Mouse (Mus musculus): Measurements from ENCODE around the gene Plekhm1. TPM values are rescaled to one million over a fixed set of nuclear protein-coding genes. Genes with fewer than 3 reads are reported as not detected.
"Not testable (repeated sequence)": the region's sequence is repeated elsewhere in the genome, so short reads cannot be mapped to it uniquely, and the experiment has no call there.

Gene Plekhm1
- polyA plus RNA-seq, 1 experiment from 2014 or later: 8.4 TPM

DNA sequence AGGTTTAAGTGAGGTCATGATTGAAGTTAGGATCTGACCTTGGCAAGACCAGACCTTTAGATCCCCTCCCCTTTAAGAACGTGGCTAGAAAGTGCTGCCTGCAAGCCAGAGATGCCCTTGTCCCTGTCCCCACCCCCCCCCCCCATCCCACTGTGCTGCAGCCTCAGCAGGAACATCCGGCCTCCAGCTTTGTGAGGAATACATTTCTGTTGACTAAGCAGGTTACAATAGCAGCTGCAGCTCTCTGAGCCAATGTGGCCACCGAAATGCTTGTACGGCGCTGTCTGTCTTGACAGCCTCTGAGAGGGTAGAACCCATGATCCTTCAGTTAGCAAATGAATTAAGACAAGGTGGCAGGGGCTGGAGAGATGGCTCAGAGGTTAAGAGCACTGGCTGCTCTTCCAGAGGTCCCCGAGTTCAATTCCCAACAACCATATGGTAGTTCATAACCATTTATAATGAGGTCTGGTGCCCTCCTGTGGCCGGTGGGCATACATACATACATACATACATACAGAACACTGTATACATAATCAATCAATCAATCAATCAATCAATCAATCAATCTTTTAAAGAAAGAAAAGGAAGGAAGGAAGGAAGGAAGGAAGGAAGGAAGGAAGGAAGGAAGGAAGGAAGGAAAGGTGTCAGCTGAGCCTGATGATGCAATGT, 81.7 kb downstream of the Plekhm1 start:
- Histone ChIP-seq H3K4me3 (no peak overlapping the region), H3K27ac (no peak overlapping the region), H3K36me3 (replicated peaks) (no peaks in the 10 kb centered on the region), H3K4me1 (peaks cover 22% of the 10 kb centered on the region), H3K27me3 (ENCODE audit: poor library complexity, severe bottlenecking) (peaks cover 43% of the 10 kb centered on the region), H3K9me3 (no peaks in the 10 kb centered on the region)
- WGBS: 71% methylated on average over 7 of the region's 7 CpGs
- DNase-seq (ENCODE audit: extremely low spot score, low spot score): no peak

DNA sequence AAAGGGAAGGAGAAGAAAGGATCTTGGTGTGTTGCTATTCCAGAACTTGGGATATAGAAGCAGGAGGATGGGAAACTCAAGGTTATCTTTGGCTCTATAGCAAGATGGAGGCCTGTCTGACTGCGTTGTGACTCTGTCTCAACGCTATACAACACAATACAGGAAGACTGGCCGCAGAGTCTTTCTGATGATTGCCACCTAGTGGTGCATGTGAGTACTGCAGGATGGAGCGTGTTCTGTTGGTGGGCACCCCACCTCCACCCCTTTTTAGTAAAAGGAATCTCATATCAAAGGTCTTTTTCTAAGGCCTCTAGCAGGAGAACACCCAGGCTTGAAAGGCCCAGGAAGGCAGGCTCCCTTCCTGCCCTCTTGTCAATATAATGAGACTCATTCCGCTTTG, 85.5 kb downstream of the Plekhm1 start:
- peaks cover 22% of the 10 kb centered on the region for H3K27me3 ChIP-seq (ENCODE audit: poor library complexity, severe bottlenecking)
- 13% methylated on average over 5 of the region's 5 CpGs for WGBS

DNA sequence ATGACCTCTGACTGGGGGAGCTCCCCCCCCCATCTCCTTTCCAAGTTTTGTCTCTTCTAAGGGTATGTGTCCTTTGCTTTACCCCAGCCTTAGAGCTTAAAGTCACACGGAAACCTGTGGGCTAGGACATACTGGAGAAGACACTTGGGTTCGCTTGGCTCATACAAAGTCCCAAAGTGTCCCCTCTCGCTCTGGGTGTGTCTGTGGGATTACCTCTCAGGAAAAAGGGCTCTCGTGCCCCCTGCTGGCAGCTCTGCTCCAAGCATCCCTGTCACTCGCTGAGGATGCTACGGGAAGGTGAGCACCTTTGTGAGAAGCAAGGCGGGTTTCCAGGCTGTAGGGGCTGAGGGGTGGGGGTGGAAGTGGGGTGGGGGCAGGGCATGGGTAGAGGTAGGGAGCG, 87.3 kb downstream of the Plekhm1 start:
- peaks cover 14% of the 10 kb centered on the region for H3K4me1 ChIP-seq
- H3K9me3 ChIP-seq: no peaks in the 10 kb centered on the region
- WGBS: 17% methylated on average over 8 of the region's 8 CpGs
- peak; percentile 73 for DNase-seq (ENCODE audit: extremely low spot score, low spot score)
- no peaks in the 10 kb centered on the region for H3K36me3 ChIP-seq (replicated peaks)
- H3K4me3 ChIP-seq: no peak overlapping the region
- H3K27ac ChIP-seq: no peak overlapping the region
- H3K27me3 ChIP-seq (ENCODE audit: poor library complexity, severe bottlenecking): peaks cover 19% of the 10 kb centered on the region

More for the DNA sequence above, 85.5 kb downstream of the Plekhm1 start:
- Histone ChIP-seq H3K36me3 (replicated peaks) (no peaks in the 10 kb centered on the region), H3K4me3 (no peak overlapping the region), H3K9me3 (no peaks in the 10 kb centered on the region), H3K4me1 (peaks cover 14% of the 10 kb centered on the region), H3K27ac (no peak overlapping the region)
- DNase-seq (ENCODE audit: extremely low spot score, low spot score): peak; percentile 79

DNA sequence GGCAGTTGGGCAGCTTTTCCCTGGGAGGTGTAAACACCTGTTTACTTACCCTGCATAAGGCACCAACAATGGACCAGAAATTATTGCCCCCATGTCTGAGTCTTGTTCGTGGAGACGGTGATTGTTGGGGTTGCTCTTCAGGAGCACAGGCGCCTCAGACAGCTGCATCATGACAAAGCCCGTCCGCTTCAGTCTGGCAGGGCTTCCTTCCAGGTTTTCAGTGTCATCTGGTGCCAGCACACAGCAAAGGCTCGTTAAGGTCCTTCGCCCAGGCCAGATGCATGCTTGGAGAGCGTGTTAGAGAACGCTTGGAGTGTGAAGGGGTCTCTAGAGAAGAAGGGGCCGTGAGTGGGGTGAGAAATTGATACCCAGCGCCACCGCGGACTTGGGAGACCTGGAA, 87.8 kb downstream of the Plekhm1 start:
- Histone ChIP-seq H3K27me3 (ENCODE audit: poor library complexity, severe bottlenecking) (peaks cover 19% of the 10 kb centered on the region), H3K36me3 (replicated peaks) (no peaks in the 10 kb centered on the region), H3K9me3 (no peaks in the 10 kb centered on the region), H3K4me1 (peaks cover 14% of the 10 kb centered on the region), H3K4me3 (no peak overlapping the region), H3K27ac (no peak overlapping the region)
- no peak for DNase-seq (ENCODE audit: extremely low spot score, low spot score)
- WGBS: 71% methylated on average over 13 of the region's 13 CpGs

DNA sequence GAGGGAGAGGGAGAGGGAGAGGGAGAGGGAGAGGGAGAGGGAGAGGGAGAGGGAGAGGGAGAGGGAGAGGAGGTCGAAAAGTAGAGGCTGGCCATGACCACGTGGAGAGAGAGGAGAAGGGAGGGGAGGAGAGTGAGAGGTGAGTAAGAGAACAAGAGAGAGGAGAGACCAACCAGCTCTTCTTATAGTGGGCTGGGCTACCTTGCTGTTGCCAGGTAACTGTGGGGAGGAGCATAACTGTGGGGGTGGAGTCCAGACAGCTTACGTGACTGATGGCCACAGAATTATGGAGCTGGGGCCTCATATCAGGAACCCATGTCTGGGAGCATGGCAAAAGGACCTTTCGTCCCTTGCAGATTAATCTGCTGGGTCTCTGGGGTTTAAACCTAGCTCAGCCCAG, 89.7 kb downstream of the Plekhm1 start:
- H3K4me1 ChIP-seq: peaks cover 14% of the 10 kb centered on the region
- DNase-seq (ENCODE audit: extremely low spot score, low spot score); H3K27ac ChIP-seq; H3K9me3 ChIP-seq; H3K36me3 ChIP-seq (replicated peaks); H3K4me3 ChIP-seq: not testable (repeated sequence)
- 45% methylated on average over 4 of the region's 4 CpGs for WGBS
- peaks cover 19% of the 10 kb centered on the region for H3K27me3 ChIP-seq (ENCODE audit: poor library complexity, severe bottlenecking)

DNA sequence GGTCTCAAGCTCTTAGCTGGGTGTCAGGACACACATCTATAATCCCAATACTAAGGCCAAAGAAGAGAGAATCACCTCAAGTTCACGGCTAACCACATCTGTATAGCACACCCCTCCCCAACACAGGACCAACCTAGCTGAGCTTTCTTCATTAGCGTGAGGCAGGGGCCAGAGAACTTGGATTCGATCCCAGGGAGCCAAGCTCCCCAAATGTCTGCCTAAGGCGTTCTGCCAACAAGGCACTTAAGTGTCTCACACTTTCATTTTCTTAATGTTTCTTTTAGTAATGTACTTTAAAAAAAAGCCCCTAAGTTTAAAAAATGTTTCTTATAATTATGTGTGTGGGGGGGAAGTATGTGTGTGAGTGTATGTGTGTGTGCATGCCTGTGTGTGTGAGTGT, 91.8 kb downstream of the Plekhm1 start:
- no peak overlapping the region for H3K4me3 ChIP-seq
- WGBS: 83% methylated on average over 4 of the region's 4 CpGs
- no peak overlapping the region for H3K27ac ChIP-seq
- DNase-seq (ENCODE audit: extremely low spot score, low spot score): no peak
- no peaks in the 10 kb centered on the region for H3K9me3 ChIP-seq
- peaks cover 16% of the 10 kb centered on the region for H3K27me3 ChIP-seq (ENCODE audit: poor library complexity, severe bottlenecking)
- no peaks in the 10 kb centered on the region for H3K36me3 ChIP-seq (replicated peaks)
- H3K4me1 ChIP-seq: peaks cover 14% of the 10 kb centered on the region

DNA sequence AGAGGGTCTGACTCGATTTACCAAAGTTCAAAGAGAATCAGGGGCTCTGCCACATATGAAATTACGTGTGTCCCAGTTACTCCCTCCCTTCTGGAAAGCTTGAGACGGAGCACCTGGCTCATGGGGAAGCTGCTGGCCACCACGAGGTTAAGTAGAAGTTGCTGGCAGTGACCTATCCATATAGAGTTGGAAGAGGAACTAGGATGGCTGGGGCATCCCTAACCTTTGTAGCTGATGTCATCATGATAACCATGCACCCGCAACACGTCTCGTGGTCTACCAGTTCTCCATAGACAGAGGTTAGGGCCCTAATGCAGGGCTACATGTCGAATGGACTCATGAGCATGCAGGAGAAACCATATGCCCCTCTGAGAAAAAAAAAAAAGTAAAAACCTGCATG, 92.3 kb downstream of the Plekhm1 start:
- peaks cover 12% of the 10 kb centered on the region for H3K27me3 ChIP-seq (ENCODE audit: poor library complexity, severe bottlenecking)
- WGBS: 86% methylated on average over 8 of the region's 8 CpGs
- H3K4me1 ChIP-seq: peaks cover 13% of the 10 kb centered on the region
- H3K9me3 ChIP-seq: no peaks in the 10 kb centered on the region
- no peaks in the 10 kb centered on the region for H3K36me3 ChIP-seq (replicated peaks)
- no peak for DNase-seq (ENCODE audit: extremely low spot score, low spot score)
- H3K4me3 ChIP-seq: no peak overlapping the region
- H3K27ac ChIP-seq: no peak overlapping the region

DNA sequence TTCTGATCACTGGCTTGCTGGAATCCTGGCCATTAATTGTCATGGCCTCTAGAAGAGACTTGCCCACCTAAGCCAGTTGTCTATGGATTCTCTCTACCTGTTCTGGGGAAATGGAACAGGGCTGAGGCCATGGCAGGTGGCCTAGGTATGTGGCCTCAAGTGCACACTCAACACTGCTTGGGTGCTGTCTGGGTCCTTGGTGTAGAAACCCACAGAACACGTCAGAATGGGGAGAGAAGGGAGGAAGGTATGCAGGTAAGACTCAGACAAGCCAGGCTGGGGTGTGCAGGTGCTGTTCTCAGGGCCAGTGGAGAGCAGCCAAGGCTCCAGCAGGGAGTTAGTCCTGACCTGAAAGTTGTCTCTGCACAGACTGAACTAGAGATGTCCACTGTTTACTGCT, 94.4 kb downstream of the Plekhm1 start:
- 85% methylated on average over 1 of the region's 1 CpGs for WGBS
- no peak for DNase-seq (ENCODE audit: extremely low spot score, low spot score)
- Histone ChIP-seq H3K36me3 (replicated peaks) (no peaks in the 10 kb centered on the region), H3K27me3 (ENCODE audit: poor library complexity, severe bottlenecking) (no peaks in the 10 kb centered on the region), H3K27ac (no peak overlapping the region), H3K4me1 (peaks cover 10% of the 10 kb centered on the region; the same call in 1 of the 2 replicates), H3K9me3 (no peaks in the 10 kb centered on the region), H3K4me3 (no peak overlapping the region)

DNA sequence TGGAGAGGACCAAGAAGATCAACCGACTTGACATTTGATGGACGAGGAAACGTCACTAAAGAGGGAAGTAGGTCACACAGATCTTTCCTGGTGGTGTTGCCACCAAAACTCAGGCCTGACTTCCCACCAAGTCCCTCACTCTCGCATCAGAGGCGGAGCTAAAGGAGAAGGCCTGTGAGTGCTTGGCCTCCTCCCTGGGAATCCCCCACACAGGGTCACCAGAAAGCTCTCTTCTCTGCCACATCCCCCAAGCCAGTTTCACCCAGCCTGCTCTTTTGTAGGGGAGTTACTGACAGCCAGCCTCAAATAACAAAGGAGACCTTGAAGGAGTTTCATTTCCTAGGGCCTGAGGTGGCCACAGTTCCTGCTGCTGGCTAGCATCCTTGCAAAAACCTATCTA, 97.1 kb downstream of the Plekhm1 start:
- Histone ChIP-seq H3K4me3 (no peak overlapping the region), H3K36me3 (replicated peaks) (no peaks in the 10 kb centered on the region), H3K9me3 (no peaks in the 10 kb centered on the region), H3K27me3 (ENCODE audit: poor library complexity, severe bottlenecking) (peaks cover 12% of the 10 kb centered on the region), H3K4me1 (peaks cover 20% of the 10 kb centered on the region), H3K27ac (no peak overlapping the region)
- WGBS: 80% methylated on average over 5 of the region's 5 CpGs
- no peak for DNase-seq (ENCODE audit: extremely low spot score, low spot score)

DNA sequence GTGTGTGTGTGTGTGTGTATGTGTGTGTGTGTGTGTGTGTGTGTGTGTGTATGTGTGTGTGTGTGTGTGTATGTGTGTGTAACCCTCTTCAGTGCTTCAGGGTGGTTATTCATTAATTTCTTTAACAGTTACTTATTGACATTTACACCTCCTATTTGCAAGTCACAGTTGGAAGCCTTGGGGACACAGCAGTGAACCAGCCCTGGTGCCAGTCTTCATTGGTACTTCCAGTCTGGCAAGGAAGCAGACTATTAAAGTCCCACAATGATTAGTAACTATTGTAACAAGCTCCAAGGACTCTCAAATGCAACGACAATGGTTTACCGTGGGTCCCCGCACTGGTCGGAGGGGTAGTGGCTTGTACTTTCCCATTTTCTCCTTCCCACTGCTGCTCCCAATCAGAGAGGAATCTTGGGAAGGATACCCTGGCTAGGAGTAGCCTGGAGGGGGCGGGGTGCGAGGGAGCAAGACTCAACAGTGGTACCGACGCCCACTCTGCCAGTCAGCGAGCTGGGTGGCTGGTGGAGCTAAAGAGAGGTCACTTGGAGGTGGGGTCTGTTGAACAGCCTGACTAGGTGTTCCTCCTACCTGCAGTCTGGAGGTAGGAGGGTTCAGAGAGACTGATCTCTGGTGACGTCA, 97.6 kb downstream of the Plekhm1 start:
- WGBS: 81% methylated on average over 10 of the region's 10 CpGs
- Histone ChIP-seq H3K4me1 (peaks cover 20% of the 10 kb centered on the region), H3K4me3 (no peak overlapping the region), H3K36me3 (replicated peaks) (no peaks in the 10 kb centered on the region), H3K9me3 (no peaks in the 10 kb centered on the region), H3K27ac (no peak overlapping the region), H3K27me3 (ENCODE audit: poor library complexity, severe bottlenecking) (peaks cover 12% of the 10 kb centered on the region)
- DNase-seq (ENCODE audit: extremely low spot score, low spot score): no peak

Other genes starting within 250 kb of the Plekhm1 start
- gene Fmnl1, start 241.6 kb downstream of the Plekhm1 start, polyA plus RNA-seq (2016; fragmentation: Nextera tagmentation; extraction: Ambion mirVana): 0.47 and 0.81 TPM in 2 replicates
- gene 1700023F06Rik, start 204.1 kb downstream of the Plekhm1 start, polyA plus RNA-seq (2016; fragmentation: Nextera tagmentation; extraction: Ambion mirVana): 0.21 and 0.32 TPM in 2 replicates
- not detected in 2 replicates for gene Spata32, start 194.3 kb downstream of the Plekhm1 start, polyA plus RNA-seq (2016; fragmentation: Nextera tagmentation; extraction: Ambion mirVana)
- gene Map3k14, start 145.2 kb downstream of the Plekhm1 start, polyA plus RNA-seq (2016; fragmentation: Nextera tagmentation; extraction: Ambion mirVana): 4.0 TPM in 2 replicates
- 3.7 and 3.8 TPM in 2 replicates for gene Arhgap27, start 49.0 kb downstream of the Plekhm1 start, polyA plus RNA-seq (2016; fragmentation: Nextera tagmentation; extraction: Ambion mirVana)
- gene Lrrc37a, start 91.9 kb upstream of the Plekhm1 start, polyA plus RNA-seq (2016; fragmentation: Nextera tagmentation; extraction: Ambion mirVana): not detected in 2 replicates
- not detected in 2 replicates for gene Gm884, start 208.5 kb upstream of the Plekhm1 start, polyA plus RNA-seq (2016; fragmentation: Nextera tagmentation; extraction: Ambion mirVana)
- gene Lyzl6, start 226.2 kb upstream of the Plekhm1 start, polyA plus RNA-seq (2016; fragmentation: Nextera tagmentation; extraction: Ambion mirVana): not detected in 2 replicates
- 0.16 TPM in 1 of 2 replicates, not detected in the other for gene Rprml, start 236.9 kb upstream of the Plekhm1 start, polyA plus RNA-seq (2016; fragmentation: Nextera tagmentation; extraction: Ambion mirVana)

All from forebrain, embryonic 10.5 days (tissue).